Mouse (Mus musculus): Measurements from ENCODE around the gene Efcc1. TPM values are rescaled to one million over a fixed set of nuclear protein-coding genes. Genes with fewer than 3 reads are reported as not detected.

Gene Efcc1
- polyA plus RNA-seq, 1 experiment from 2014 or later: 0.46 TPM

Other genes with a start within 250 kb of the Efcc1 start
- gene Arhgap25, start 197.6 kb upstream of the Efcc1 start, polyA plus RNA-seq (2016; fragmentation: Nextera tagmentation; extraction: Ambion mirVana): 2.1 and 2.5 TPM in 2 replicates
- gene Prokr1, start 140.1 kb upstream of the Efcc1 start, polyA plus RNA-seq (2016; fragmentation: Nextera tagmentation; extraction: Ambion mirVana): 4.3 and 4.8 TPM in 2 replicates
- gene Aplf, start 58.7 kb upstream of the Efcc1 start, polyA plus RNA-seq (2016; fragmentation: Nextera tagmentation; extraction: Ambion mirVana): 9.2 and 10.4 TPM in 2 replicates
- 6.2 and 8.2 TPM in 2 replicates for gene Gp9, start 47.2 kb downstream of the Efcc1 start, polyA plus RNA-seq (2016; fragmentation: Nextera tagmentation; extraction: Ambion mirVana)
- gene Rab43, start 81.3 kb downstream of the Efcc1 start, polyA plus RNA-seq (2016; fragmentation: Nextera tagmentation; extraction: Ambion mirVana): 8.1 and 8.5 TPM in 2 replicates
- 1.9 and 4.8 TPM in 2 replicates for gene Gm45140, start 104.9 kb downstream of the Efcc1 start, polyA plus RNA-seq (2016; fragmentation: Nextera tagmentation; extraction: Ambion mirVana)
- gene Isy1, start 107.9 kb downstream of the Efcc1 start, polyA plus RNA-seq (2016; fragmentation: Nextera tagmentation; extraction: Ambion mirVana): 29.1 and 32.7 TPM in 2 replicates
- gene Cnbp, start 120.2 kb downstream of the Efcc1 start, polyA plus RNA-seq (2016; fragmentation: Nextera tagmentation; extraction: Ambion mirVana): 767 and 777 TPM in 2 replicates
- 144 and 145 TPM in 2 replicates for gene Copg1, start 156.9 kb downstream of the Efcc1 start, polyA plus RNA-seq (2016; fragmentation: Nextera tagmentation; extraction: Ambion mirVana)
- 25.4 and 27.8 TPM in 2 replicates for gene Hmces, start 183.1 kb downstream of the Efcc1 start, polyA plus RNA-seq (2016; fragmentation: Nextera tagmentation; extraction: Ambion mirVana)

Data from heart, embryonic 12.5 days (tissue).